Mouse (Mus musculus) adrenal gland, adult (tissue): ENCODE data around the gene Tenm4.

Source experiments
- DNase-seq, 2 experiments: peaks; one replicate each; pipeline ENCODE4 v3.0.0; 2022 to 2023; ENCODE audit warnings: low spot score in 1 of 2; ENCODE audit not compliant: inconsistent age in 2 of 2

Gene Tenm4

DNA sequence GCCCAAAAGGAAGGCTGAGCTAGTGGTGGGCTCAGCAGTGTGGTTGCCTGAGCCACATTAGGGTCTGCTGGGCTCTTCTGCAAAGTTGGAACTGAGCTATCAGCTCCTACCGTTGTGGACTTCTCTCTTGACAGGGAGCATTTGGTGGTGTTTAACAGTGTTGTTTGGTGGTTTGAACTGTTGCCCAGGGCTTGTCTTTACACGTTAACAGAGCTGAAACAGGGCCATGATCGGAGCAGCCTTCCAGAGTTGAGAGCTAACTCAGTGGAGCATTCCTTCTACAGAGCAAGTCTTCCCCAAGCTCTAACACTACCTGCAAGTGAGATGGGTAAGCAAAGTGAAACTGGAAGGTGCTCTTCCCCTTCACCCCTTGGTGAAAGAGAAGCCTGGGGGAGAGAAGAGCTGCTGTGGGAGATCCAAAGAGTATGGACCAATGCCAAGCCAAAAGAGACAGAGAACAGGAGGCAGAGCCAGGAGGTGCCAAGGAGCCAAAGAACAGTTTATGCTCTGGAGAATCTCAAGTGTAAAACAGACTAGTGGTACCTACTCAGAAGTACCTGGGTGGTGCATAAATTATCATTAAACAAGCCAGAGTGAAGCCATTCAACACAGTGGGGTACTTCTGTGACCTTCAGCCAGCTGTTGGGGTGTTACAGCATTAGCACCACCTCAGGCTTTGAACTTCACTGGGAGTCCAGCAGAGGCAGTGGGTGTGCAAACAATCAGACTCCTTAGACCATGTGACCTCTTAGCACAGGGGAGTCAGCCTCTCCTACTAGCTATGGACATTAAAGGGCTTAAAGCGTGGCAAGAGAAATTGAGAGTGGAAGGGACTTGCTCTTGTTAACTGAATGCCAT, 71.5 kb downstream of the Tenm4 start:
- DNase-seq = no peak

DNA sequence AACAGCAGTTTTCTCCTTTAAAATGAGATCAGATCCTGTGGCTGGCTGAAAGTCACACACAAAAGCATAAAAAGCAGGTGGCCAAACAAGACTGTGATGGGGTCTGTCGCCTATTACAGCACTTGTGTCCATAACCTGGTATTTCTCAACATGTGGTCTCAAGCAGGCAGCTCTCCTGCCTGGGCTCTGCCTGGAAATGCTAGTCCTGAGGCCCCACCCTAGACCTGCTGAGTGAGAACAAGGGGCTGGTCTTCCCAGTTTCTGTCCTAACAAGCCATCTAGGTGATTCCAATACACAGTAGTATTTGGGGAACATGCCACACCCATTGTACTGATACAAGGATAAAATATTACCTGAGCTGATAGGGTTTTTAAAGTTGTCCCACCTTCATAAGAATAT, 73.8 kb downstream of the Tenm4 start:
- no peak for DNase-seq

DNA sequence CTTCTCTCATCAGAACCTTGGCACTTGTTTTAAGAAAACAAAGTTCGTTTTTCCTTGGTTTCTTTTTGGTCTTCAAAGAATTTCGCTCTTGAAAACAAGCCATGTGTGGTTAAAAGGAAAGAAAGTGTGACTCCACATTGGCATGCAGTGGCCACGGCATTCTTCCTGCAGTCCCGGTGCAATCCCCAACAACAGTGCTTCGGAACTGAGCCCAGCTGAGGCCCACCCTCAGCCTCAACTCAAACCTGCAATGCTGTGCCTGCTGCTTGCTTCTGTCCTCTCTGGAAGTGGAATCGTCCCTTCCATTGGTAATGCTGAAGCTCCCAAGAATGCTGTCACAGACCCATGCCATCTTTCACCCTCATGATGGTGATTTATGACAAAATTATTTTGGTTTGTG, 88.6 kb downstream of the Tenm4 start:
- DNase-seq = no peak

DNA sequence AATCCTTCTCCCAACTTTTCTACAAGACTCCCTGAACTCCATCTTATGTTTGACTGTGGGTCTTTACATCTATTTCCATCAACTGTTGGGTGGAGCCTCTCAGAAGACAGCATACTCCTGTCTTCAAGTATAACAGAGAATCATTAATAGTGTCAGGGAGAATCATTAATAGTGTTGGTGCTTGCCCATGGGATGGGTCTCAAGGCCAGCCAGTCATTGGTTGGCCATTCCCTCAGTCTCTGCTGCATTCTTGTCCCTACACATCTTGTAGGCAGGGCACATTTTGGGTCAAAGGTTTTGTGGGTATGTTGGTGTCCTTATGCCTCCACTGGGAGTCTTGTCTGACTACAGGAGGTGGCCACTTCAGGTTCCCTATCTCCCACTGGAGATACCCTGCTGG, 91.1 kb downstream of the Tenm4 start:
- no peak for DNase-seq

DNA sequence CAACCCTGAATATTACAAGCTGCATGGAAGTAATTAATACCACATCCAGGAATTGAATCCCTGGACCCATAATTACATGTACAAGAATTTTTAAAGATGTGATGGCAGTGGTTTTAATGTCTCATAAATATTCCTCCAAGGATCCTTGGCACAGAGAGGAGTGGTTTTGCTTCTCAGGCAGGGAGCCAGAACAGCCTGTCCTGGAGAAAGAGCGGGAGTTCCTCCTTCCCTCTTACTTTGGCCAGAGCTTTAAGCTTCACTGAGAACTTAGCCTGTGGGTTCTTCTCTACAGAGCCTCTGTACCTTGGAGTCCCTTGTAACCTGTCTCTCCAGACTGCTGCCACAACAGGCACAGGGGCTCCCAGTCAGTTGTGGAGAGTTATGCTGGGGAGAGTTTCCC, 94.9 kb downstream of the Tenm4 start:
- DNase-seq = no peak

DNA sequence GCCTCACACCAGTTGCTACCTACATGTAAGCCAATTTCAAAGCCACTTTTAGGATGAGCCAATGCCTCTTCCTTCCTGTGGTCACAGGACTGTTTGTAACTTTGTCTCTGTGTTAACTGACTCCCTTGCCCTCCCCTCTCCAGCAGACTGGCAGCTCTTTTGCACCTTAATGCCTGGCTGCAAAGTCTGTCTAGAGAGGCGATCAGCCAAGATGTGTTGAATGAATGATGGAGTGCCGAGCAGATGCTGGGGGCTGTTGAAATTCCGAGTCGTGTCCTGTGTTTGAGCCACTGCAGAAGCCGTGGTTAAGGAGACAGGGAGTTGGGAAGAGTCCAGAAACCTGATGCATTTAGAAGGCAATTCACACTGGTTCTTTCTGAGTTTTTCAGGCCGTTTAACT, 96.2 kb downstream of the Tenm4 start:
- no peak for DNase-seq

DNA sequence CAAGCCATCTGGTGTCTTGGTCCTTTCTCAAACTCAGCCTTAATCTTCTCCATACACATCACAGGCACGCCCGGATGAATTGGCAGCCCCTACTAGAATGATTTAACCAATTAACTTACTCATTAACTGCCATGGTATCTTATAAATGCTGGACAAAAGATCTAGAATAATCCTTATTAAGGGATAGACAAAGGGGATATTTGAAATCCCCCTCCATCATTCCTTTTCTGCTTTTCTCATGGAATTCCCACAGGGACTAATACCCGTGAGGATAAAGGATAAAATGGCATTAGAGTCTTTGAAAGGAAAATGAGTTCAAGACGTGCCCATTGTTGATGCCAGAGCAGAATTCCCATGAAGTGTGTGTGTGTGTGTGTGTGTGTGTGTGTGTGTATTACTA, 99.6 kb downstream of the Tenm4 start:
- no peak for DNase-seq

DNA sequence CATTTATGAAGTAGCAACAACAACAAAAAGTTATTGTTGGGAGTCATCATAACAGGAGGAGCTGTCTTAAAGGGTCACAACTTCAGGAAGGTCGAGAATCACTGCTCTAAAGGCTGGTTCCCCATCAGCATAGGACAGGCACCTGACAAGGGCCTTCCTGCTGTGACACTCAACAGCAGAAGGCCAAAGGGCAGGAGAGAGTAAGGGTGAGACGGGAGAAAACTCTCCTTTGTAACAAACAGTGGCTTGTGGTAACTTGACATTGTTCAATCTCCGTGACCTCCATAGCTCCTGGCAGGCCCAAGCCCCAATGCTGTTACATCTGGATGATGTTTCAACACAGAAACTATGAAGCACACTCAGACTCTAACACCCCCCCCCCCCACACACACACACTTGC, 101.0 kb downstream of the Tenm4 start:
- DNase-seq = no peak

DNA sequence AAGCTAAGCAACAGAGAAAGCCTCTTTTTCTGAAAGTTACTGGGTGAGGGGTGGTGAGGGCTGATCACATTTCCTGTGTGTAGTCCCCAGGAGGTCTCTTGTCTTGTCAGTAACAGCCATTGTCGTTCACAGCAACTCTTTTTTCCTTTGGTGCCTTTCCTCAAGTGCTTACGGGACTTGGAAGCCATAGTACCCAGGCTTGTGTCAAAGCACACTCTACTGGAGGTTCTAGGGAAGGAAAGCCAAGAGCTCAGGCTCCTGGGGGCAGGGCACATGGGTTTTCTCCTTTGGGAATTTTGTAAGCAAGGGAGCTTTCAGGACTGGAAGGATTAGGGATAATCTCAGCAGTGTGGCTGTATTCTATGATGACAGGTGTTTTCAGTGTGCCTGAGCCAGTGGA, 103.4 kb downstream of the Tenm4 start:
- DNase-seq = no peak

DNA sequence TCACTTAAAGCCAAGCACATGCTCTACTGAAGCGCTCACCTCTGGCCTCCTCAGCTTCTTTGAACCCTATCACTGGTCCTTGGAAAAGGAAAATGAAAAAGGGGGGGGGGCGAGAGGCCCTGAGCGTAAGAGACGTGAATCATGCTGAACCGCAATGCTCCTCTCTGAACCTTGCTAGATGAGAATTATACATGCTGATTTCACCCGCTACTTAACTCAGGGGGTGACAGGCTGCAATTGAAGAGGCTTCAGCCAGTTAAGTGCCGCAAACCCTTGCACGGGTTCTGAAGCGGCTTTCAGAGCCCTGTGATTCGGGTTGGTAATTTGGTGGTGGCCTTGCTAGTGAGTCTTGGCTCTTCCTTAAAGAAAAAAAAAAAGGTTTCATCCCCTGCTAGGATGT, 106.5 kb downstream of the Tenm4 start:
- peak in 1 of 2 experiments; percentile 37 for DNase-seq

DNA sequence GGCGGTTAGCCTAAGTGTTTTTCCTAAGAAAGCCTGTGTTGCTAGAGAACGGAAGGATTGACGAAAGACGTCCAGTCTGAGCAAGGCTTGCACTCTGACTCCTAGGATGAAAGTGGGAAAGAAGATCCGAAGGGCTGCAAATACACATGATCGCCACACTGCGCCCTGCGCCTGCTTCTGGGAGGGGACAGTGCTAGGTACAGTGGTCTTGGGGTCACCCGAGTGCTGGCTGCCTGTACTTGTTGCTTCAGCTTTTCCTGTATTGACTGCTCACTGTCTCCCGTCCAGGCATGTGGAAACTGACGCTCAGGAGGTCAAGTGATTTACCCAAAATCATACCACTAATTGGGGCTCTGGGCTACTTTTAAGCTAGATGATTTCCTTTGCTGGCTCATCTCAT, 107.3 kb downstream of the Tenm4 start:
- DNase-seq = no peak

DNA sequence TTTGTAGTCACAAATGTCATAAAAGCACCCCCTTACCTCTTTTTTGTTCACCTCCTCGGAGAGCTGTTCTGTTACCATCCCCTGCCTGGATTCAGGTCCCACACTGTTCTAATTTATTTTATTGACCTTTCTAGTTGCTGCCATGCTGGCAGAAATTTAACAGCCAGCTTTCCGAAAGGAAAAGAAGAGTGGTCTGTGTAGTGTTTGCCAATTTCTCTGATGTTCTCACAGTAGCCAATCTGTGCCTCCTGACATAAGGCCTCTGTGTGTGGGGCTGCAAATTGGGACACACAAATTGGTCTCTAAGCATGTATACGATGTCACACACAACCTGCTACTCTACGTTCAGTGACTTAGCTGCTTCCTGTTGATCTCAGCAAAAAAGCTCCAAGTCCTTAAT, 109.7 kb downstream of the Tenm4 start:
- no peak for DNase-seq

DNA sequence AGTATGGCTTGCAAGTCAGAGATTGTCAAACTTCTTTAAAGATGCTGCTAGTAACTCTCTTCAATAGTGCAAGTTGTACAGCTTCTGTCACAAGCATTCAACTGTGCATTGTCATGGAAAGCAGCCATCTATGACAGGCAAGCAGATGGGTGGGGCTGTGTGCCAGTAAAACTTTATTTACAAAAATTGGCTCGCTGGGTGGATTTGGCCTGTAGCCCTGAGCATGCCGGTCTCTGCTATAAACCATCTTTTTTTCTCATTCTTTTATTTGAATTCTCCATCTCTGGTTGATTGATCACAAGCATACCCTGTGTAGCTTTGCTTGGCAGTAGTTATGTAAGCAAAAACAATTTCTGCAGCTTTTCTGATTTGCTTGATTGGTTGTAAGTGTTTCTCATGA, 119.5 kb downstream of the Tenm4 start:
- DNase-seq = no peak

DNA sequence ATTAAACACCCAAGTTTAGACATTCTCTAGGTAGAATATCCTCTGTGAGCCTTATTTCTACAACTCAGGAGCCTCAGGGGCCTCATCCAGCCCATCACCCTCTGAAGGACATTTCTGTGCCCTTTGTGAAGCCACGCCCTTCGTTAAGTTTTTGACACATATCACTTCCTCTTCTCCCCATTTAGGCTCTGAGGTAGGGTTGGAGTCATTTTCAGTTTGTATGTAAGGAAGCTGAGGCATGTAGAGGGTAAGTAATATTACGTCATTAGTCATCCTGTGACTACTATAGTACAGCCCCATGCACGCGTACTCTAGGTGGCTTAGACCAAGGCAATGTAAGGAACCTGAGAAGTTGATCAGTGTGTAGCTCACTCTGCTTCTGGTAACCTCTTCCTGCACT, 124.9 kb downstream of the Tenm4 start:
- no peak for DNase-seq

DNA sequence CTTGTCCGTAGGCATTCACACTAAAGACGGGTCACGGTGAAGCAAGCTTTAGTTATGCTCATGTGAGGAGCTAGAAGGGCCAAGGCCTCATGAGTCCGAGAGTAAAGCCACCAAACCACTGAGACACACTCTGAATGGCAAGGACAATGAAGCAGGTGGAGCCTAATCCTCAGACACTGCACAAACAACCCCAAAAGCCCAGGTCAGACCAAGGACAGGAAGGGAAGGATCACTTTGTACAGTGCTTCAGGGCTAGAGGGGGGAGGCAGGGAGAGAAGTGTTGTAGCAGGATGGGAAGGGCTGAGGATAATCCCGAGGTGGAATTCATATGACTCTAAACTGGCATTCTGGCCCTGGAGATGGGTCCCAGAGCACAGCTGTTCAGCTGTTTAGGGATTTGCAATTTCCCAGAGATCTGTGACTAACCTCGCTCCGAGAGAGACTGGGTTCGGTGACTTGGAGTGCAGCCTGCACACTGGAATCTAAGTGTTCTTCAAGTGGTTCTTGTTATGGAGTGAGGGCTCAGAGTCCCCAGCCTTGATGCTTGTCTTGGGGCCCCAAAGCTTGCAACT, 129.9 kb downstream of the Tenm4 start:
- no peak for DNase-seq

DNA sequence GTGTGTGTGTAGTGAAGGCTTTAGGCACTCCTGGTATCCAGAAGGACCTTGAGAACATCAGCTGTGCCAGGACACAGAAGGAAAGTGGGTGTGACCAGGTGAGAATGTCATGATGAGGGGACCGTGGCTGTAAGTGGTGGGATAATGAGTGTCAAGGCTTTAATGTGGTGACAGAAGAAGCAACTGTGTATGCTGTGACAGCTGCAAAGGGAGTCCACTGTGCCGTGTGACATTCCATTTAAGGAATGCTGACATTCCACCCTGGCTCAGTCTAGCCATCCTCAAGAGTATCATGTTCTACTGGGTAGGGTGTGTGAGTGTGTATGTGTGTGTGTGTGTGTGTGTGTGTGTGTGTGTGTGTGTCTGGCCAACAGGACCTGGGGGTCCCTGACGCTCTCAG, 130.8 kb downstream of the Tenm4 start:
- no peak for DNase-seq

DNA sequence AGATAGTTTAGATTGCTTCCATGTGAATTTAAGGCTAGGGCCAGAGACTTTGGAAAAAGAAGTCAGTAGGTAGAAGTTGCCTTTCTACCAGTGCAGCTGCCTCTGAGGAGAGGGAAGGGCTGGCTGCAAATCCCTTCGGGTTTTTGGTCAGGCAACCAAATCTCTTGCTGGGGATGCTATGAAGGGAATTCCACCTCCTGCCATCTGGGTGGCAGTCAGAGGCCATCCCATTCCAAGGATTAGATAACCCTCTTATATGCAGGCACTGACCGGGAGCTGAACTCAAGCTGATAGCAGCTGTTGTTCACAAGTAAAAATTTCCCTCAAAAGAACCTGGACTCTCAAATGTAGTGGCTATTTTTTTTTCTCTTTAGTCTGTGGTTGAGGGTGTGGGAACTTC, 132.9 kb downstream of the Tenm4 start:
- no peak for DNase-seq

DNA sequence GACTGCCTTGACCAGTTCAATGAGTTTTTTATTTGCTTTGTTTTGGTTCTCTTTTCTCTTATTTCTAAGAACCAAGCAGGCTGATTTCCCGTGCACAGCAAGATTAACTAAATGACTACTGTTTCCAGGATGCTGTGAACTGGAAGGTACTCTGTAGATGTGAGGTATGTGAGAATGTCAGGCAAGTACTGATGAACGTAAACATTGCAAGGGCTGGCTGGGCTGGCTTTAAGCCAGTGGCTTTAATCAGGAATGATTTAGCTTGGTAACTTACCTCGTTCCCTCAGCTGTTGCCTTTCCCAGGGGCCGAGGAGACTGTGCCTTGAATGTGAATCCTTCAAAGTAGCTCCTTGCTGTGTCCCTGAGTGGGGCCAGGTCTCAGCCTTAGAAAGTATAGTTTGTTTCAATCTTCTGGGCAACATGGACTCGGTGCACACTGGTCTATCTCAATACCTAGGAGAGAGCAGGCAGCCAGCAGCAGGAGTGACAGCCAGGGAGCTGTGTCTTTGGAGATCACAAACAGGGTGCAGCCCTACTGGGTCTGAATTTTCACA, 134.4 kb downstream of the Tenm4 start:
- no peak for DNase-seq

DNA sequence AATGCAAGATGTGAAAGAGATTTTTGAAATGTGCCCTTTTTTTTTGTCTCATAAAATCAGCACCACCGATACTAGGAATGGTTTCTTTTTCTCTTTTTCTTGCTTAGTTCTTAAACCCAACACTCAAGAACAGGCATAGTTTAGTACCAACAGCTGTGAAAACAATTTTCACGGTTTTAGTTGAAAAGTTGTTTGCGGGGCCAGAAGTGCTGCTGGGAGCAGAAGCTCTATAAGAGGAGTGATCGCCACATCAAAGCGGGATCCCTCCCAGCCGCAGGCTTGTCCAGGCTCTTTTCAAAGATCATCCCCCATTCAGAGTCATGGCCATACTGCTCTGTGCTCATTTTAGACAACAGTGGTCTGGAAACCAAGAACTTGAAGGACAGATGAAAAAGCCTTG, 137.1 kb downstream of the Tenm4 start:
- DNase-seq = no peak

DNA sequence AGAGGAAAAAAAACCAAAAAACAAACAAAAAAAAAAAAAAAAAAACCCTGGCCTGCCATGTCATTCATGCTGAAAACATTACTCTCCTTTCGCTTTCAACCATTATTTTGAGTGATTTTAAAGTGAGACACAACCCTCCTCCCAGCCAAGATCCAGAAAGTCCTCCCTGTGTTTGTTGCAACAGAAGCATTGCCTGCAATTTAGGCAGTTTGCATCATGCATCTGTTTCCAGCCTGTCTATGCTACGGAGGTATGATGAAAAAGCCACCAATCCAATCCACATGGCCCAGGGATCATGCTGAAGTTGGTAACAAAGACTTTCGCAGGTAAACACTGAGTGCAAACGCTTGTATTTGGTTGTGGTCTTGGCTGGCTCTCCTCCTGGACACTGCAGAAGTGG, 158.3 kb downstream of the Tenm4 start:
- no peak for DNase-seq

DNA sequence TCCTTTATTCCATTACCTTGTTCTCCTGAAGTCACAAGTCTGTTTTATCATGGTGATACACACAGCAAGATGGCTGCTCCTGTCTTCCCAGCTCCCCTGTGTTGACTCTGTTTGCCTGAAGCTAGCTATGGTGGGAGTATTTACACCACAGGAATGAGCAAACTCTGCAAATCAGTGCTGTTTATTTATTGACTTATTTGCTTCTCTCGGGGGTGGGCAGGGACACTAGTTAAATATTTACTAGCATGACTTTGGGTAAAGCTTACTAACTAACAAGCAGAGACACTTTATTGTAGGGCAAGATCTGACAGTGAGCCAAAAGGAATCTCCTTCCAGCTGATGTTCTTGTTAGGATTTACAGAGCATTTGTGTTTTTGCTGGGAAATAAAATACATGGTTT, 160.1 kb downstream of the Tenm4 start:
- no peak for DNase-seq

DNA sequence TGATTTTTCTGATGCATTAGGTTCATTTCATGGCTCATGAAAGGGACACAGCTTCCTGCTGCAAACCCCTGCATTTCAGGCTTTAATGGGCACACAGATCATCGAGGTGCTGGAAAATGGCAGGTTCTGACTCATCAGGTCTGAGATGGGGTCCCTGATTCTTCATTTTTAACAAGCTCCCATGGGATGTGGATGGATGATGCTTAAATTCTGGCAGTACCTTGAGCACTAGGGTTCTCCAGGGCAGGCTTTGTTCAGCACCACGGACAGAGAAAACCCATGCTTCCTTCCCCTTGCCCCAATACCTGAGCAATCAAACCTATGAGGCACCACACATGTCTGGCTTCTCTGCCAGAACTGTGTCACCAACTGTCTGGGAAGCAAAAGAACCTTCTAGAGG, 163.3 kb downstream of the Tenm4 start:
- DNase-seq = peak in 1 of 2 experiments; percentile 43

DNA sequence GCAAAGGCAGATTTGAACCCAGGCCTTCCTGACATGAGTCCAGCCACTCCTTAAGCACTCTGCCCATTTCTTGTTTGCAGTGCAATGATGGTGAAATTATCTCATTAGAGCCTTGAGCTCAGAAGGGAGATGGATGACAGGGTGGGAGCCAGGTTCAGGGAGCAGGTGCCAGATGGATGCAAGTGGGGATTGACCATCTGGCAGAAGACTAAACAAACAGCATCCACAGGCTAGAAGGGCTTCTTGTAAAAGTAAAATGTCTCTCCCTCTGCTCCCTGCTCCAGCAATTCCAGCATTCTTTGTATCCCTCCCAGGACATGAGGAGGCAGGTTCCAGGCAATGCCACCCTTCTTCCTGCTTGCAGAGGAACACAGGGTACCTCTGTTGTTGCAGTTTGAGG, 165.3 kb downstream of the Tenm4 start:
- DNase-seq = no peak
